Mouse (Mus musculus): ENCODE data around the gene Krtcap2. TPM values are rescaled to one million over a fixed set of nuclear protein-coding genes. Genes with fewer than 3 reads are reported as not detected.

Krtcap2 gene
- total RNA-seq, 2 experiments from 2014 or later, result 120 to 130 TPM

Small RNAs within 50 kb of the gene (microRNA-seq; reads per million reads assigned to microRNA genes)
- 92.3 reads per million, percentile 45 among the genes with 10 or more reads in this experiment for gene Mir92b

Other genes starting within 250 kb of the Krtcap2 start
- gene Rusc1, start 152.7 kb upstream of the Krtcap2 start, total RNA-seq (2021), result 10 to 100 TPM; 21.9 to 27.4 TPM
- not detected for gene Gm43738, start 144.9 kb upstream of the Krtcap2 start, total RNA-seq (2021)
- gene Fdps, start 144.0 kb upstream of the Krtcap2 start, total RNA-seq (2021), result 10 to 100 TPM; 79.4 to 85.0 TPM
- 10 to 100 TPM; 11.2 to 24.5 TPM for gene Pklr, start 109.8 kb upstream of the Krtcap2 start, total RNA-seq (2021)
- gene Hcn3, start 85.8 kb upstream of the Krtcap2 start, total RNA-seq (2021), result 10 to 100 TPM; 15.0 to 17.8 TPM
- gene Clk2, start 81.2 kb upstream of the Krtcap2 start, total RNA-seq (2021), result 100 to 1,000 TPM; 103 TPM
- 100 to 1,000 TPM; 114 to 122 TPM for gene Scamp3, start 68.5 kb upstream of the Krtcap2 start, total RNA-seq (2021)
- gene Fam189b, start 62.8 kb upstream of the Krtcap2 start, total RNA-seq (2021), result 10 to 100 TPM; 27.2 to 34.1 TPM
- 10 to 100 TPM; 60.8 to 61.2 TPM for gene Gba, start 43.0 kb upstream of the Krtcap2 start, total RNA-seq (2021)
- gene Thbs3, start 30.8 kb upstream of the Krtcap2 start, total RNA-seq (2021), result 10 to 100 TPM; 31.1 to 36.7 TPM
- 100 to 1,000 TPM; 179 to 182 TPM for gene Mtx1, start 18.9 kb upstream of the Krtcap2 start, total RNA-seq (2021)
- gene Muc1, start 16.9 kb upstream of the Krtcap2 start, total RNA-seq (2021), result 1 to 10 TPM; 1.2 to 8.9 TPM
- gene Trim46, start 343 bp downstream of the Krtcap2 start, total RNA-seq (2021), result 1 to 10 TPM; 3.4 to 4.9 TPM
- 100 to 1,000 TPM; 108 TPM for gene Dpm3, start 13.4 kb downstream of the Krtcap2 start, total RNA-seq (2021)
- gene Slc50a1, start 24.6 kb downstream of the Krtcap2 start, total RNA-seq (2021), result 10 to 100 TPM; 62.4 to 63.1 TPM
- 10 to 100 TPM; 32.1 to 35.2 TPM for gene Efna1, start 35.2 kb downstream of the Krtcap2 start, total RNA-seq (2021)
- 1 to 10 TPM in 1 of 2 experiments, under 1 TPM in 1; 0.84 to 1.6 TPM for gene Efna3, start 77.0 kb downstream of the Krtcap2 start, total RNA-seq (2021)
- 1 to 10 TPM; 3.3 to 6.1 TPM for gene Efna4, start 92.1 kb downstream of the Krtcap2 start, total RNA-seq (2021)
- 10 to 100 TPM; 60.7 to 74.6 TPM for gene Adam15, start 104.0 kb downstream of the Krtcap2 start, total RNA-seq (2021)
- gene Dcst2, start 116.0 kb downstream of the Krtcap2 start, total RNA-seq (2021), result under 1 TPM; 0.25 to 0.48 TPM
- 1 to 10 TPM in 1 of 2 experiments, under 1 TPM in 1; 0.81 to 1.2 TPM for gene Dcst1, start 119.3 kb downstream of the Krtcap2 start, total RNA-seq (2021)
- gene Zbtb7b, start 148.8 kb downstream of the Krtcap2 start, total RNA-seq (2021), result 10 to 100 TPM; 41.8 to 47.2 TPM
- gene Lenep, start 156.8 kb downstream of the Krtcap2 start, total RNA-seq (2021), result not detected
- gene Flad1, start 165.9 kb downstream of the Krtcap2 start, total RNA-seq (2021), result 10 to 100 TPM; 30.9 to 36.8 TPM
- gene Cks1b, start 172.4 kb downstream of the Krtcap2 start, total RNA-seq (2021), result 10 to 100 TPM; 64.2 to 66.3 TPM
- 100 to 1,000 TPM; 142 to 145 TPM for gene Shc1, start 172.5 kb downstream of the Krtcap2 start, total RNA-seq (2021)
- 10 to 100 TPM; 43.0 to 44.3 TPM for gene Pygo2, start 184.2 kb downstream of the Krtcap2 start, total RNA-seq (2021)
- gene Pbxip1, start 190.7 kb downstream of the Krtcap2 start, total RNA-seq (2021), result 10 to 100 TPM; 58.7 to 58.8 TPM
- gene Pmvk, start 208.6 kb downstream of the Krtcap2 start, total RNA-seq (2021), result 10 to 100 TPM; 14.9 to 17.3 TPM

All from adrenal gland, postnatal 4 days (tissue).